Mouse (Mus musculus) CH12.LX (cell line): ENCODE results near the gene Dpf3. TPM values are rescaled to one million over a fixed set of nuclear protein-coding genes. Genes with fewer than 3 reads are reported as not detected.

Experiments
- DNase-seq: peaks from one replicate; pipeline ENCODE4 v3.0.0-alpha.2; 2013; ENCODE audit errors: extremely low read depth
- H3K27ac ChIP-seq: 2 replicates; pipeline ENCODE4 v1.5.1; 2012; ENCODE audit warnings: low read depth, mild to moderate bottlenecking, control low read depth, moderate library complexity; ENCODE audit not compliant: insufficient read depth
- H3K27me3 ChIP-seq: replicated peaks from 2 replicates; pipeline ENCODE3; 2012; ENCODE audit warnings: inconsistent platforms
- H3K36me3 ChIP-seq, 2 experiments: replicated peaks in 1 of 2; 2 replicates each; pipeline versions ENCODE3 to v1.6.1; 2012; ENCODE audit warnings: inconsistent platforms in 1 of 2, low read length in 1 of 2, mild to moderate bottlenecking in 1 of 2, mixed read lengths in 1 of 2, moderate library complexity in 1 of 2; ENCODE audit not compliant: control insufficient read depth in 1 of 2, insufficient read depth in 1 of 2
- H3K4me1 ChIP-seq, 2 experiments: 2 replicates each; pipeline ENCODE4 v1.6.1; 2012; ENCODE audit warnings: inconsistent platforms in 1 of 2, moderate library complexity in 1 of 2; ENCODE audit not compliant: insufficient read depth in 2 of 2, control insufficient read depth in 1 of 2
- H3K4me2 ChIP-seq: 2 replicates; pipeline ENCODE4 v1.6.1; 2012; ENCODE audit warnings: low read depth, mild to moderate bottlenecking, control low read depth; ENCODE audit not compliant: poor library complexity, insufficient read depth, severe bottlenecking
- H3K4me3 ChIP-seq, 3 experiments: fragments of 150-350 bp in 1 of 3; sonication (generic) in 1 of 3; replicated peaks in 1 of 3; 2 replicates each; pipeline versions ENCODE3 to v1.5.1; 2011 to 2012; ENCODE audit warnings: low read depth in 2 of 3, low read length in 2 of 3, mild to moderate bottlenecking in 2 of 3, moderate library complexity in 2 of 3, control low read depth in 1 of 3, improper control_type of control experiment in 1 of 3, inconsistent platforms in 1 of 3, mixed read lengths in 1 of 3; ENCODE audit not compliant: poor library complexity in 1 of 3
- H3K79me2 ChIP-seq: replicated peaks from 2 replicates; pipeline ENCODE4 v1.6.1; 2012; ENCODE audit warnings: mild to moderate bottlenecking, moderate library complexity; ENCODE audit not compliant: control insufficient read depth, poor library complexity, insufficient read depth, severe bottlenecking; ENCODE audit errors: extremely low read depth
- H3K9ac ChIP-seq: 2 replicates; pipeline ENCODE4 v1.6.1; 2012; ENCODE audit warnings: low read depth, mild to moderate bottlenecking, control low read depth, moderate library complexity; ENCODE audit not compliant: insufficient read depth
- H3K9me3 ChIP-seq: replicated peaks from 2 replicates; pipeline ENCODE3; 2012; ENCODE audit warnings: low read length, inconsistent platforms, mixed read lengths
- BHLHE40 ChIP-seq: IDR thresholded peaks from 2 replicates; pipeline ENCODE4 v1.6.1; 2011; ENCODE audit warnings: mild to moderate bottlenecking, low read depth, low read length, improper control_type of control experiment
- CHD2 ChIP-seq: IDR thresholded peaks from 2 replicates; pipeline ENCODE4 v1.6.1; 2011; ENCODE audit warnings: low read length, improper control_type of control experiment
- CTCF ChIP-seq, 2 experiments: IDR thresholded peaks in 1 of 2; conservative IDR thresholded peaks in 1 of 2; 2 replicates each; pipeline ENCODE4 v1.5.1; 2011 to 2012; ENCODE audit warnings: low read depth in 2 of 2, low read length in 2 of 2, improper control_type of control experiment in 1 of 2, inconsistent platforms in 1 of 2, mild to moderate bottlenecking in 1 of 2, moderate library complexity in 1 of 2
- ELF1 ChIP-seq: IDR thresholded peaks from 2 replicates; pipeline ENCODE4 v1.6.1; 2014; ENCODE audit warnings: low read depth, mild to moderate bottlenecking, inconsistent platforms, low read length, improper control_type of control experiment
- EP300 ChIP-seq: IDR thresholded peaks from 2 replicates; pipeline ENCODE4 v1.6.1; 2011; ENCODE audit warnings: low read length, improper control_type of control experiment
- GABPA ChIP-seq: IDR thresholded peaks from 2 replicates; pipeline ENCODE4 v1.6.1; 2012; ENCODE audit warnings: low read depth, low read length, improper control_type of control experiment, inconsistent platforms; ENCODE audit not compliant: insufficient replicate concordance
- HCFC1 ChIP-seq: IDR thresholded peaks from 2 replicates; pipeline ENCODE4 v1.6.1; 2012; ENCODE audit warnings: low read depth, mild to moderate bottlenecking, inconsistent platforms, low read length, improper control_type of control experiment
- KAT2A ChIP-seq: IDR thresholded peaks from 2 replicates; pipeline ENCODE4 v1.6.1; 2012; ENCODE audit warnings: low read length, improper control_type of control experiment, inconsistent platforms; ENCODE audit not compliant: insufficient replicate concordance
- MAFK ChIP-seq: IDR thresholded peaks from 2 replicates; pipeline ENCODE4 v1.6.1; 2011; ENCODE audit warnings: low read length, improper control_type of control experiment; ENCODE audit not compliant: insufficient replicate concordance
- MYC ChIP-seq: IDR thresholded peaks from 2 replicates; pipeline ENCODE4 v1.6.1; 2011; ENCODE audit warnings: low read depth, mild to moderate bottlenecking, improper control_type of control experiment, low read length
- NELFE ChIP-seq: IDR thresholded peaks from 2 replicates; pipeline ENCODE4 v1.6.1; 2011; ENCODE audit warnings: low read depth, low read length, improper control_type of control experiment
- PAX5 ChIP-seq: IDR thresholded peaks from 2 replicates; pipeline ENCODE4 v1.6.1; 2012; ENCODE audit warnings: low read length, inconsistent platforms, mixed read lengths
- POLR2A ChIP-seq: IDR thresholded peaks from 2 replicates; pipeline ENCODE4 v1.6.1; 2011; ENCODE audit warnings: low read depth, mild to moderate bottlenecking, improper control_type of control experiment, low read length
- POLR2AphosphoS2 ChIP-seq: IDR thresholded peaks from 2 replicates; pipeline ENCODE4 v1.6.1; 2011; ENCODE audit warnings: low read depth, low read length, improper control_type of control experiment
- SMC3 ChIP-seq: IDR thresholded peaks from 2 replicates; pipeline ENCODE4 v1.6.1; 2011; ENCODE audit warnings: low read depth, low read length, improper control_type of control experiment
- USF1 ChIP-seq: IDR thresholded peaks from 2 replicates; pipeline ENCODE4 v1.6.1; 2014; ENCODE audit warnings: low read depth, mild to moderate bottlenecking, inconsistent platforms, low read length, improper control_type of control experiment
- USF2 ChIP-seq: conservative IDR thresholded peaks from 2 replicates; pipeline ENCODE4 v1.6.1; 2011; ENCODE audit warnings: low read depth, low read length, improper control_type of control experiment
- ZC3H11A ChIP-seq: IDR thresholded peaks from 2 replicates; pipeline ENCODE4 v1.6.1; 2012; ENCODE audit warnings: low read depth, mild to moderate bottlenecking, inconsistent platforms, low read length, improper control_type of control experiment
- ZNF384 ChIP-seq: IDR thresholded peaks from 2 replicates; pipeline ENCODE4 v1.6.1; 2012; ENCODE audit warnings: low read depth, low read length, improper control_type of control experiment, inconsistent platforms
- dilution Hi-C: fragments of 300-500 bp; cut with MboI; formaldehyde crosslinking; loops from 2 replicates; pipeline ENCODE4 v1.14.3; 2020; ENCODE audit warnings: low sequenced_read_pairs; ENCODE audit not compliant: extremely low pct_unique_long_range_greater_than_20kb, extremely low pct_ligation_motif_present
- in situ Hi-C: fragments of 300-500 bp; cut with MboI; formaldehyde crosslinking; loops from 3 replicates; pipeline ENCODE4 v1.14.3; 2019; ENCODE audit warnings: low sequenced_read_pairs, low pct_ligation_motif_present, low pct_unique_long_range_greater_than_20kb, mixed read lengths
- polyA plus RNA-seq: library from polyadenylated mRNA; unstranded; fragments of >175 nt; gene quantifications from 2 replicates; pipeline ENCODE4 v1.2.1, GENCODE M21; 2012; ENCODE audit warnings: low read depth; ENCODE audit not compliant: insufficient read length
- total RNA-seq, 2 experiments: library from RNA; depleted of rRNA; stranded (reverse); fragments of 300-350 nt in 1 of 2; fragments of >200 nt in 1 of 2; gene quantifications; 2 replicates each; pipeline ENCODE4 v1.2.3; 2012 to 2014

Gene Dpf3
- total and polyA plus RNA-seq, 3 experiments, result 0.42 to 1.2 (median 1.2) TPM

DNA sequence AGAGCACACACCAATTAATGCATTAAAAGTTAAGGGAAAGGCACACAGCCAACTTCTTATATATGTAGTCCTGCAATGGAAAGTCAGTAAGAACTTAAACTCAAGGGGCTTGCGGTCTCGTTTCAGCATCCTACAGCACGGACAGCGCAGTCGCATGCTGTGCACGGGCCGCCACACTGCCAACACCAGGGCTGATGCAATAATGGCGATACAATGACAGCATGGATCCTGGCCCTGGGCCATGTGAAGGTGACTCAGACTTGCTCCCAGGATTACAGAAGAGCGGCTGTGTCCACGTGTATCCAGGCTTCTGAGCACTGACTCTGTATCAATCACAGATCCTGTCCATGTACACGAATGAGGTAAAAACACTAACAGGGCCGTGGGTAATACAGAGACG lies 158.6 kb downstream of the Dpf3 start:
- Histone ChIP-seq H3K9ac (no peak overlapping the region), H3K4me2 (no peak overlapping the region), H3K79me2 (no peaks in the 10 kb centered on the region), H3K4me1 (peaks cover 0 to 9% of the 10 kb centered on the region in 2 experiments; a peak in 2 of 4 replicates), H3K27me3 (no peaks in the 10 kb centered on the region), H3K9me3 (no peaks in the 10 kb centered on the region), H3K36me3 (no peaks in the 10 kb centered on the region), H3K27ac (no peak overlapping the region), H3K4me3 (no peak overlapping the region)
- in situ Hi-C loops (no loop called here), dilution Hi-C loops (no loop called here)
- TF ChIP-seq CHD2, result no peak
- TF ChIP-seq CTCF (conservative IDR thresholded peaks at IDR 0.05 in 1 of 2, IDR thresholded peaks at IDR 0.05 in 1 of 2; ENCODE audit: low read depth in 2 of 2, low read length in 2 of 2), result no peak
- TF ChIP-seq MYC, result no peak
- no peak for TF ChIP-seq GABPA
- no peak for TF ChIP-seq HCFC1
- TF ChIP-seq USF1, result no peak
- TF ChIP-seq ZNF384, result no peak
- no peak for TF ChIP-seq POLR2AphosphoS2
- TF ChIP-seq NELFE, result no peak
- no peak for TF ChIP-seq KAT2A
- TF ChIP-seq USF2, result no peak
- no peak for TF ChIP-seq MAFK
- TF ChIP-seq ELF1, result no peak
- no peak for TF ChIP-seq POLR2A
- TF ChIP-seq EP300, result no peak
- no peak for DNase-seq

DNA sequence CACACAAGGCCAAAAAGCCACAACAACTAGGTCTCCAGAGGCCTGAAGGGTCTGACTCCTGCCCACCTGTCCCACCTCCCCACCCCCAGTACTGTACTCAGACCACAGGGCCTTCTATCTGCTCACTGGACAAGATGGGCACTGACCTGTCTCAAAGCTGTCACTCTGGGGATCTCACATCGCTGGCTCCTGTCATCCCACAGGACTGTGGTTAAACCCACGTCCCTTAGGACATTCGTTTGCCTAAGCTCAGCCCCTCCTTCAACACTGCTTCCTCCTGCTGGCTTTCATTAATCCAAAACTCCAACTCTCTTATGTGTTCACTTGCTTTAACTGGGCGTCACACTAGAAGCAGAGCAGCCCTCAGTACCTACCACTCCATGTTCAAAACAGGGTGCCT lies 159.0 kb downstream of the Dpf3 start:
- Histone ChIP-seq H3K4me1 (peaks cover 0 to 9% of the 10 kb centered on the region in 2 experiments; a peak in 2 of 4 replicates), H3K9me3 (no peaks in the 10 kb centered on the region), H3K36me3 (no peaks in the 10 kb centered on the region), H3K27ac (no peak overlapping the region), H3K4me3 (no peak overlapping the region), H3K79me2 (no peaks in the 10 kb centered on the region), H3K4me2 (no peak overlapping the region), H3K9ac (no peak overlapping the region), H3K27me3 (no peaks in the 10 kb centered on the region)
- TF ChIP-seq PAX5 (no peak), BHLHE40 (no peak), SMC3 (no peak), ZC3H11A (no peak), KAT2A (no peak)
- dilution Hi-C loops, result no loop called here
- in situ Hi-C loops, result no loop called here
- DNase-seq, result no peak
